Mouse (Mus musculus): ENCODE data around the gene Kcnip1. TPM values are rescaled to one million over a fixed set of nuclear protein-coding genes. Genes with fewer than 3 reads are reported as not detected.

Kcnip1 gene
- polyA plus RNA-seq, 1 experiment from 2014 or later = 14.4 TPM

- Histone ChIP-seq H3K9me3 (ENCODE audit: control insufficient read depth, low read length) (no peaks in the 10 kb centered on the region), H3K27ac (ENCODE audit: low read depth, low read length) (no peak overlapping the region), H3K4me2 (replicated peaks; ENCODE audit: low read depth, low read length) (no peak overlapping the region), H3K36me3 (ENCODE audit: control insufficient read depth, insufficient read depth, low read length) (no peaks in the 10 kb centered on the region), H3K9ac (ENCODE audit: low read depth, low read length) (no peak overlapping the region), H3K4me3 (ENCODE audit: low read depth, low read length) (no peak overlapping the region), H3K27me3 (ENCODE audit: control insufficient read depth, insufficient read depth, low read length) (no peaks in the 10 kb centered on the region), H3K4me1 (replicated peaks; ENCODE audit: control insufficient read depth, insufficient read depth, low read length) (no peaks in the 10 kb centered on the region)
- DNase-seq (ENCODE audit: low spot score) (peak; percentile 70), ATAC-seq (ENCODE audit: low FRiP score) (0 out of 2 replicates have a peak, but pooled peaks have one; percentile 19)
- 13% methylated on average over 5 of the region's 5 CpGs for WGBS
Measured at GRCm38 (mm10) chr11:34001938-34002592, 9.1 kb upstream of the Kcnip1 start.

GRCm38 (mm10) chr11:34000416-34000815 lies 7.5 kb upstream of the Kcnip1 start:
- Histone ChIP-seq H3K27ac (ENCODE audit: low read depth, low read length) (no peak overlapping the region), H3K4me3 (ENCODE audit: low read depth, low read length) (no peak overlapping the region), H3K36me3 (ENCODE audit: control insufficient read depth, insufficient read depth, low read length) (no peaks in the 10 kb centered on the region), H3K4me2 (replicated peaks; ENCODE audit: low read depth, low read length) (no peak overlapping the region), H3K27me3 (ENCODE audit: control insufficient read depth, insufficient read depth, low read length) (no peaks in the 10 kb centered on the region), H3K9me3 (ENCODE audit: control insufficient read depth, low read length) (no peaks in the 10 kb centered on the region), H3K4me1 (replicated peaks; ENCODE audit: control insufficient read depth, insufficient read depth, low read length) (no peaks in the 10 kb centered on the region), H3K9ac (ENCODE audit: low read depth, low read length) (no peak overlapping the region)
- ATAC-seq (ENCODE audit: low FRiP score) = no peak
- DNase-seq (ENCODE audit: low spot score) = no peak
- 85% methylated on average over 3 of the region's 3 CpGs for WGBS

- Histone ChIP-seq H3K27ac (ENCODE audit: low read depth, low read length) (no peak overlapping the region), H3K4me2 (replicated peaks; ENCODE audit: low read depth, low read length) (no peak overlapping the region), H3K4me1 (replicated peaks; ENCODE audit: control insufficient read depth, insufficient read depth, low read length) (no peaks in the 10 kb centered on the region), H3K4me3 (ENCODE audit: low read depth, low read length) (no peak overlapping the region), H3K9ac (ENCODE audit: low read depth, low read length) (no peak overlapping the region), H3K36me3 (ENCODE audit: control insufficient read depth, insufficient read depth, low read length) (no peaks in the 10 kb centered on the region), H3K27me3 (ENCODE audit: control insufficient read depth, insufficient read depth, low read length) (no peaks in the 10 kb centered on the region), H3K9me3 (ENCODE audit: control insufficient read depth, low read length) (no peaks in the 10 kb centered on the region)
- DNase-seq (ENCODE audit: low spot score) (no peak), ATAC-seq (ENCODE audit: low FRiP score) (no peak)
- 46% methylated on average over 10 of the region's 10 CpGs for WGBS
Measured at GRCm38 (mm10) chr11:33998244-33998643, 5.3 kb upstream of the Kcnip1 start.

- 70% methylated on average over 5 of the region's 5 CpGs for WGBS
Measured at GRCm38 (mm10) chr11:33993496-33993895, 544 bp upstream of the Kcnip1 start.

DNA sequence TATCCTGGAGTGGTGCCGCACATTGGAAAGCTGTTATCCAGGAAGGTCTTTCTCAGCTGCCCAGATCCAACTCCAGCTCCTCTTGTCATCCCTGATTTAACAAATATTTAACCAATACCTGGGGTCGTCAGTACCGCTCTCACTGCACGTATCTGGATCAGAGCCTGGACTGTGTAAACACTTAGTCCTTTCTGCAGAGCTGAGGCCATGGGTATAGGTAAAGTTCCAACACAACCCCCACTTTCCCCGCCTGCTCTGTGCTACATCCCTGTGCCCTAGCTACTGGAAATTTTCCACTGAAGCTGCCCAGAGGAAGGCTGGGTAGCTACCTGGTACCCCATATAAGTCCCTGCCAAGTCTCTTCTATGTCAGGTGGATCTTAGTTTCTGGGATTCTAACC lies 3.0 kb downstream of the Kcnip1 start:
- Histone ChIP-seq H3K4me2 (replicated peaks; ENCODE audit: low read depth, low read length) (no peak overlapping the region), H3K27me3 (ENCODE audit: control insufficient read depth, insufficient read depth, low read length) (no peaks in the 10 kb centered on the region), H3K4me3 (ENCODE audit: low read depth, low read length) (no peak overlapping the region), H3K4me1 (replicated peaks; ENCODE audit: control insufficient read depth, insufficient read depth, low read length) (peaks cover 2% of the 10 kb centered on the region; the same call in 1 of the 2 replicates), H3K27ac (ENCODE audit: low read depth, low read length) (no peak overlapping the region), H3K36me3 (ENCODE audit: control insufficient read depth, insufficient read depth, low read length) (no peaks in the 10 kb centered on the region), H3K9me3 (ENCODE audit: control insufficient read depth, low read length) (no peaks in the 10 kb centered on the region), H3K9ac (ENCODE audit: low read depth, low read length) (no peak overlapping the region)
- WGBS = 89% methylated on average over 5 of the region's 5 CpGs
- ATAC-seq (ENCODE audit: low FRiP score) = no peak
- no peak for DNase-seq (ENCODE audit: low spot score)

More at GRCm38 (mm10) chr11:33993496-33993895, 544 bp upstream of the Kcnip1 start:
- peaks cover 2% of the 10 kb centered on the region; the same call in 1 of the 2 replicates for H3K4me1 ChIP-seq (replicated peaks; ENCODE audit: control insufficient read depth, insufficient read depth, low read length)
- no peak overlapping the region for H3K4me3 ChIP-seq (ENCODE audit: low read depth, low read length)
- H3K9ac ChIP-seq (ENCODE audit: low read depth, low read length) = no peak overlapping the region
- H3K27me3 ChIP-seq (ENCODE audit: control insufficient read depth, insufficient read depth, low read length) = no peaks in the 10 kb centered on the region
- ATAC-seq (ENCODE audit: low FRiP score) (no peak), DNase-seq (ENCODE audit: low spot score) (no peak)
- H3K9me3 ChIP-seq (ENCODE audit: control insufficient read depth, low read length) = no peaks in the 10 kb centered on the region
- H3K36me3 ChIP-seq (ENCODE audit: control insufficient read depth, insufficient read depth, low read length) = no peaks in the 10 kb centered on the region
- H3K4me2 ChIP-seq (replicated peaks; ENCODE audit: low read depth, low read length) = no peak overlapping the region
- H3K27ac ChIP-seq (ENCODE audit: low read depth, low read length) = no peak overlapping the region

DNA sequence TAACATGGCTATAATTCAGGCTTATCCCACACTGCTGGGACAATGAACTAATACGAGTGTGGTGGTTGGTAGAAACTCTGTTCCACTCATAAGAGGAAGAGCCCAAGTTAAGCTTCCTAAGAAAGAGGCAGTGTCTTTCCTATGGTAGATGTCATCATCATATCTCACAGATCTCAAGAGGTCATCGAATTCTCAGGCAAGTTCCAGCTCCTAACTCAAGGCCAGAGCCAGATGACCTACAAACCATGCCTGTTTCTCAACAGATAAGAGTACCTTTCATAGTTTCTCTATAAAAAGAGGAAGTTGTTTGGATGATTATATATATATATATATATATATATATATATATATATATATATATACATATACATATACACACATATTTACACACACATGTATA lies 6.4 kb downstream of the Kcnip1 start:
- H3K4me3 ChIP-seq (ENCODE audit: low read depth, low read length) = no peak overlapping the region

DNA sequence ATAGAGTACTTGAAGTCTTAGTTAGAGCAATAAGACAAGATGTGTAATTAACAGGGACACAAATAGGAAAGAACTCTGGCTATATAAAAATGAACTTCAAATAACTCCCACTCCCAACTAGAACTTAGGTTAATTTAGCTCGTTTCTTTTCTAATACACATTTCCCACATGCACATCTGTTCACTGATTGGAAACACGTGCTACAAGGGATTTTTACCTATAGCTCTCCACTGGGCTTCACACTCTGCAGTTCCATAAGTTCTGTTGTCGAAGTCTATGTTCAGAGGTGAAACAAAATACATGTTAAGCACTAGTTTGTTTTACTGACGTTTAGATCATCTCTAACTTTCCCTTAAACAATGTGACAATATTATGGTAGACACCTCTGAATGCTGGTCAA lies 12.8 kb downstream of the Kcnip1 start:
- no peaks in the 10 kb centered on the region for H3K9me3 ChIP-seq (ENCODE audit: control insufficient read depth, low read length)
- no peaks in the 10 kb centered on the region for H3K4me1 ChIP-seq (replicated peaks; ENCODE audit: control insufficient read depth, insufficient read depth, low read length)
- H3K27me3 ChIP-seq (ENCODE audit: control insufficient read depth, insufficient read depth, low read length) = no peaks in the 10 kb centered on the region
- no peak overlapping the region for H3K4me2 ChIP-seq (replicated peaks; ENCODE audit: low read depth, low read length)
- H3K9ac ChIP-seq (ENCODE audit: low read depth, low read length) = no peak overlapping the region
- DNase-seq (ENCODE audit: low spot score) (no peak), ATAC-seq (ENCODE audit: low FRiP score) (no peak)
- no peaks in the 10 kb centered on the region for H3K36me3 ChIP-seq (ENCODE audit: control insufficient read depth, insufficient read depth, low read length)
- no peak overlapping the region for H3K4me3 ChIP-seq (ENCODE audit: low read depth, low read length)
- WGBS = 71% methylated on average over 4 of the region's 4 CpGs
- no peak overlapping the region for H3K27ac ChIP-seq (ENCODE audit: low read depth, low read length)

More for the DNA sequence above, 6.4 kb downstream of the Kcnip1 start:
- Histone ChIP-seq H3K9me3 (ENCODE audit: control insufficient read depth, low read length) (no peaks in the 10 kb centered on the region), H3K4me2 (replicated peaks; ENCODE audit: low read depth, low read length) (no peak overlapping the region), H3K36me3 (ENCODE audit: control insufficient read depth, insufficient read depth, low read length) (no peaks in the 10 kb centered on the region), H3K27ac (ENCODE audit: low read depth, low read length) (no peak overlapping the region), H3K27me3 (ENCODE audit: control insufficient read depth, insufficient read depth, low read length) (no peaks in the 10 kb centered on the region), H3K4me1 (replicated peaks; ENCODE audit: control insufficient read depth, insufficient read depth, low read length) (no peaks in the 10 kb centered on the region), H3K9ac (ENCODE audit: low read depth, low read length) (no peak overlapping the region)
- no peak for DNase-seq (ENCODE audit: low spot score)
- 71% methylated on average over 2 of the region's 2 CpGs for WGBS
- no peak for ATAC-seq (ENCODE audit: low FRiP score)

GRCm38 (mm10) chr11:33975121-33975520 lies 17.8 kb downstream of the Kcnip1 start:
- Histone ChIP-seq H3K4me2 (replicated peaks; ENCODE audit: low read depth, low read length) (no peak overlapping the region), H3K9ac (ENCODE audit: low read depth, low read length) (no peak overlapping the region), H3K4me3 (ENCODE audit: low read depth, low read length) (no peak overlapping the region), H3K36me3 (ENCODE audit: control insufficient read depth, insufficient read depth, low read length) (no peaks in the 10 kb centered on the region), H3K9me3 (ENCODE audit: control insufficient read depth, low read length) (no peaks in the 10 kb centered on the region), H3K27me3 (ENCODE audit: control insufficient read depth, insufficient read depth, low read length) (no peaks in the 10 kb centered on the region), H3K27ac (ENCODE audit: low read depth, low read length) (no peak overlapping the region), H3K4me1 (replicated peaks; ENCODE audit: control insufficient read depth, insufficient read depth, low read length) (no peaks in the 10 kb centered on the region)
- ATAC-seq (ENCODE audit: low FRiP score) (no peak), DNase-seq (ENCODE audit: low spot score) (no peak)
- 94% methylated on average over 2 of the region's 2 CpGs for WGBS

GRCm38 (mm10) chr11:33974341-33975040 lies 18.5 kb downstream of the Kcnip1 start:
- WGBS = 82% methylated on average over 14 of the region's 14 CpGs

More at GRCm38 (mm10) chr11:33974341-33975040, 18.5 kb downstream of the Kcnip1 start:
- no peak overlapping the region for H3K27ac ChIP-seq (ENCODE audit: low read depth, low read length)
- H3K9ac ChIP-seq (ENCODE audit: low read depth, low read length) = no peak overlapping the region
- H3K4me2 ChIP-seq (replicated peaks; ENCODE audit: low read depth, low read length) = no peak overlapping the region
- H3K36me3 ChIP-seq (ENCODE audit: control insufficient read depth, insufficient read depth, low read length) = no peaks in the 10 kb centered on the region
- DNase-seq (ENCODE audit: low spot score) = no peak
- ATAC-seq (ENCODE audit: low FRiP score) = no peak
- H3K9me3 ChIP-seq (ENCODE audit: control insufficient read depth, low read length) = no peaks in the 10 kb centered on the region
- H3K27me3 ChIP-seq (ENCODE audit: control insufficient read depth, insufficient read depth, low read length) = no peaks in the 10 kb centered on the region
- H3K4me1 ChIP-seq (replicated peaks; ENCODE audit: control insufficient read depth, insufficient read depth, low read length) = no peaks in the 10 kb centered on the region
- H3K4me3 ChIP-seq (ENCODE audit: low read depth, low read length) = no peak overlapping the region

Data from hindbrain, embryonic 11.5 days (tissue).